Mouse (Mus musculus) thymus, postnatal 36 days (tissue): ENCODE measurements around the gene Trex1.

Experiments used
- DNase-seq, 2 experiments: peaks; one replicate each; pipeline ENCODE4 v3.0.0; 2022; ENCODE audit warnings: mixed read lengths in 2 of 2

Gene Trex1

GRCm38 (mm10) chr9:109059136-109059903 is at the start of gene Trex1:
Gene Trex1 (minus strand): TSS chr9:109059734.
- peak; percentile 83 to 85 for DNase-seq

DNA sequence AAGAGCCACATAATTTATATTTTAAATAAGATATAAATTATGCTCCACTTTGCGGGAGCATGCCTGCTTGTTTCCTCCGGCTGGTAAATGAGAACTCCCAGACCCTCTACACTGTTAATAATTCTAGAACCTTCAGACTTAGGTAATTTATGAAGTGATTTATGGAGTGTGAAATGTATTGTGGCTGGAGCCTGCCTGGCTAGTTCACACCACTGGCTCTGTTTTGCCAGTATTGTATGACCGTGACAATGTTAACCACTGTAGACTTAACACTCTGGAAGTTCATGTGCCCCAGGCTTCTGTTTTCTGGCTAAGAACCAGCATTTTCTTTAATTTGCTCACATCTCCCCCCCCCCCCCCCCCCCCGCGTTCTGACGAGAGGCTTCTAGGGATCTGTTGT is 47.8 kb upstream of the Trex1 start:
- DNase-seq = no peak

DNA sequence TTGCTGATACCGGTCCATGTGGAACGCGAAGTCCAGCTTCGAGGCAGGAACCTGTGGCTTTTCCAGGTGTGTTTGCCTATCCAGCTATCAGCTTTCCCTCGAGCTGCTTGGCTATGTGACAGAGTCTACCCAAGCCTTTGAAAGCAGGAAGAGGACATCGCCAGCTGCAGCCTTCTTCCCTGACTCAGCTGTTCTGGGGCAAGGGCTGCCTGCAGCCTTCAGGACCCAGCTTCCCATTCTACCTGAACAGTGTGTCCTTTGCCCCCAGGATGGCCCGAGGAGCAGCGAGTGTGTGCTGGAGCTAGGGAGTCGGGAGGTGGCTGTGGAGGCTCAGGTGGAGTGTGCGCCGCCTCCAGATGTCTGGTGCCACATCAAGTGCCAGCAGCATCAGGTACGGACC is 46.1 kb upstream of the Trex1 start:
- no peak for DNase-seq

- DNase-seq = no peak
Observed at GRCm38 (mm10) chr9:109105011-109105410, 45.5 kb upstream of the Trex1 start.

- DNase-seq = no peak
Observed at GRCm38 (mm10) chr9:109104083-109104482, 44.5 kb upstream of the Trex1 start.

- DNase-seq = no peak
Observed at GRCm38 (mm10) chr9:109103250-109103649, 43.7 kb upstream of the Trex1 start.

GRCm38 (mm10) chr9:109102541-109102940 is 43.0 kb upstream of the Trex1 start:
- DNase-seq = no peak

GRCm38 (mm10) chr9:109101933-109102445 is 42.5 kb upstream of the Trex1 start:
- DNase-seq = no peak

GRCm38 (mm10) chr9:109100307-109100928 is 40.9 kb upstream of the Trex1 start:
- DNase-seq = no peak

GRCm38 (mm10) chr9:109098969-109099368 is 39.4 kb upstream of the Trex1 start:
- no peak for DNase-seq

DNA sequence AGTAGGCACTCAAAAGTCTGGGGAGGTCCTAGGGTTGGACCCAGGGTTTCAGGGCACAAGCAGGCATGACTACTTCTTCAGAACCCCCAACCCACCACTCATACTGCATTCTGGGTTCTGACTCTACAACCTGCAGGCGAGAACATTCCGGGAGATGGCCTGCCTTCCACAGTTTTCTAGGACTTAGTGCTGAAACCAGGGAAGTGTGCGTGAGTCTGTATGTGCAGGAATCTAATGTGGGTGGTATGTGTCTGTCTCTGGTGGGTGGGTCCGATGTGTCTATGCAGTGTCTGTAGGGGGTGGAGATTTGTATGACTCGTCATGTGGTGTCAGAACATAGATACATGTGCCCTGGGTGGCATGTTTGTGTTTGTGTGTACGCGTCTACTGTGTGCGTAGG is 38.8 kb upstream of the Trex1 start:
- no peak for DNase-seq

DNA sequence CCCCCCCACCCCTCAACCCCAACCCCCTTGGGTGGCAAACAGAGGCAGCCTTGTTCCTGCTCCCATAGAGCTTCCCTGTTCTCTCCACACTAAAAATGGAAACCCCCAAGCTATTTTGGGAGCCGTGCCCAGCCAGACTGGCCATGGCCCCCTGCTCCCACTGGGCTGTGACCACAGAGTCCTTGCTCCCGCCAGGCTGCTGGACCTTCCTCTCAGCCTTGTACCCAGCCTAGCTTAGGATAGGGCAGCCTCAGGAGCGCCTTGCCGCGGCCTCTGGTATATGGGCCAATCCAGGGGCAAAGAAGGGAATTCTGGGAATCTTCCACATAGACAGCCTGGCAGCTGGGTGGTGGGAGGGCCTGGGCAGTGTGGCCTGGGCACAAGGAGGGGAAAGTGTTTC is 38.3 kb upstream of the Trex1 start:
- DNase-seq = no peak

GRCm38 (mm10) chr9:109097291-109097690 is 37.8 kb upstream of the Trex1 start:
- no peak for DNase-seq

DNA sequence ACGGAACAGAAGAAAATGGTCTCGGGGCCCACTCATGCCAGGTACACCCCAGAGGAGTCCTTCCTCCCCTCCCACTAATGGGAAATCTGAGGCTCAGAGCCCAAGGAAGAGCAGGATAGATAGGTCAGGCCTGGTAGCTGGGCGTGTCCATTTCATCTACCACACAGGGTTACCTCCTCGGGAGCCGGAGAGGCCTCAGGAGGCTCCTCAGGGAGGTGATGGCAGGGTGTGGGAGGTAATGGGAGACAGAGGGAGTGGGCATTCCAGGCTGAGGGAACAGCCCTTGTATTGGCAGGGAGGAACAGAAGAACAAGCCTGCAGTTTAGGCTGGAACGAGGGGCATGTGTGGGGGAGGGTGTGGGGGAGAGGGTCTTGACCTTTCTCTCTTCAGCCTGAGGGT is 37.3 kb upstream of the Trex1 start:
- no peak for DNase-seq

GRCm38 (mm10) chr9:109096251-109096661 is 36.7 kb upstream of the Trex1 start:
- DNase-seq = no peak

- peak; percentile 74 to 78 for DNase-seq
Observed at GRCm38 (mm10) chr9:109095137-109095982, 35.8 kb upstream of the Trex1 start, which contains the start of gene Plxnb1. Gene Plxnb1 (plus strand): TSS chr9:109095389.

- no peak for DNase-seq
Observed at GRCm38 (mm10) chr9:109094553-109095136, 35.1 kb upstream of the Trex1 start.

GRCm38 (mm10) chr9:109093786-109094552 is 34.4 kb upstream of the Trex1 start:
- no peak for DNase-seq

GRCm38 (mm10) chr9:109092799-109093198 is 33.3 kb upstream of the Trex1 start:
- DNase-seq = no peak

- DNase-seq = no peak
Observed at GRCm38 (mm10) chr9:109091802-109092201, 32.3 kb upstream of the Trex1 start.

GRCm38 (mm10) chr9:109090446-109090845 is 30.9 kb upstream of the Trex1 start:
- DNase-seq = no peak

GRCm38 (mm10) chr9:109087987-109088386 is 28.5 kb upstream of the Trex1 start:
- DNase-seq = no peak
